Mouse (Mus musculus) left cerebral cortex, adult 9 months (tissue): ENCODE measurements around the gene Fbxw15.
"Not testable (repeated sequence)": the region's sequence is repeated elsewhere in the genome, so short reads cannot be mapped to it uniquely, and the experiment has no call there.

Experiments
- DNase-seq, 2 experiments: peaks; one replicate each; pipeline ENCODE4 v3.0.0; 2022; ENCODE audit warnings: low spot score in 2 of 2

The Fbxw15 gene

DNA sequence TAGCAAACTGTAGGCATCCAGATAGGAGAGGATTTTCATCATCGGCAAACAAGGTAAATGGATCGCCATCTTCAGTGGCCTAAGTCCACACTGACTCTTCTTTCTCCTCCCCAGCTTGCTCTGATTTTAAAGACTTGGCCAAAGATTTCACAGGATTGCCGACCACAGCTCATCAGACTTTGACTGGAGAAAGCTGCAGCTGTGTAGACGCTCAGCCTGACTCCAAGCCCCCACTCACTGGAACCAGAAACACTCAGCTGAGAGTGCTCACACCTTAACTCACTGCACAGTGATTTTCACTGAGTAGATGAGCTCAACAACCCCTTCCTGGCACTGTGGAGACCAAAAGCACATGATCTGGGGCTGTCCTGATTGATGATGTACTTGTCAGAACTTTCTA, at the start of gene Fbxw15:
Gene Fbxw15, minus strand, starts transcription at position 101 of the 400 bp plus-strand sequence.
- not testable (repeated sequence) for DNase-seq

DNA sequence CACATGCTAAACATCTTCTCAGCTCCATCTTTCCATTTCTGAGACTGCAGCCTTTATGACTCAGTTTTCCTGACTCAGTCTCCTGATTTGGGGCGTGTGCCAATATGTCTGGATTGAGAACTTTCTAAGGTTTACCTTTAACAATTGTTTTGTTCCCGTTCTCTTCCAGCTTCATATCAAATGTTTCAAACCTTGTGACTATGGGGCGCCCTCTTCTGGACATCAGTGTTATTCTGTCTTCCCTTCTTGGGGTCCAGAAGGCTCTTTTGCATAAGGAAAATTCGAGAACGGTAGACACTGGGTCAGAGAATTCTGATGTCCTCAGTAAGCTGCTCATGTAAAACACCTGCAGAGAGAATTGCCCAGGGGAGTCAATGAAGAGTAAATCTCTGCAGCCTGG, 38.8 kb upstream of the Fbxw15 start:
- DNase-seq = peak in 1 of 2 experiments; percentile 51

DNA sequence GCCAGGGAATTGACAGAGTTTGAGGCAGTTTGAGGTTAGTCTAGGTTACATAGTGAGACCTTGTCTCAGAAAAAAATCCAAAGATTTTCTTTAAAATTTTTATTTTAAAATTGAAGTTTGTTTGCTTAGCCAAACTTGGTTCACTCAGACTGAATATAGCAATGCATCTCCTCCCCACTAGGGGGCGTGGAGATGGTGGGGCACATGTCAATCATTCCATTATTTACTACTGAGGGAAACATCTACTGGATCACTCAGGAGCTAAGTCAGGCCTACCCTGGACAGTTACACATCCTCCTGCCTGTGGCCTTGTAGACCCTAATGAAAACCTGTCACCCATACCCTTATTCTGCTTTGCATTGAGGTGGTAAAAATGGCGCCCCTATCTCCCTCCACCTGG, 34.1 kb upstream of the Fbxw15 start:
- not testable (repeated sequence) for DNase-seq

DNA sequence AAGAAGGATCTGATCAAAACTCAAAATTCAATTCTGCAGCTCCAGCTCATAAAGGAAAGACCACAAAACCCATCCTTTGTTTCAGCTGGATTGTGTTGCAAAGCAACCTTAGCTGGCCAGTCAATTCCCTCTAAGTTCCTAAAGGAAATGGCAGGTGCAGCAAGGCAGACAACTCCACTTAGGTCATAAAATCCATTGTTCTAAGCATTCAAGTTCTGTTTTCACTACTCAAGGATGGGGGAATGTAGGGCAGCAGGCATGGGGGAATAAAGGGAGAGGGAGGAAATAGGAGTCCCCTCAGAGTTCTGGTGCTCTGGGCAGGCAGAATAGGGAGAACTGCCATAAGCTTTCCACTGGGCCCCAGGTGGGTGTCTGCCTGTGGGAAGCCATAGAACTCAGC, 29.2 kb upstream of the Fbxw15 start:
- no peak for DNase-seq

DNA sequence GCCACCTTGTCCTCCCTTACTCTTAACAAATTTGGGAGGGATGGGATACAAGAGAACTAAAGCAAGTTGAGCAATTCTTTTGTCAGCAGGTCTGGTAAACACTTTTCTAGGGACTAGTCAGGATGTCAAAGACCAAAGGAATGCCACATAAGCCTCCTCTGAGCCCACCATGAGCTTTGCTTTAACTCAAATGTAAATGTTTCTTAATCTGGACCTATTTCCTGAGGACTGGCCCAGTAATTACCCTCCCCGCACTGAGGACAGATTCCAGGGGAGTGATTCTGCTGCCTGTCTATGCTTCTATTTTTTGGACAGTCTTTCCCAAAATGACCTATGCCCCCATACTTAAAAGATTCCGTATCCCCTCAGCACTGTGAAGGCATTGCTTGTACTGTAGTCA, 26.8 kb upstream of the Fbxw15 start:
- no peak for DNase-seq

DNA sequence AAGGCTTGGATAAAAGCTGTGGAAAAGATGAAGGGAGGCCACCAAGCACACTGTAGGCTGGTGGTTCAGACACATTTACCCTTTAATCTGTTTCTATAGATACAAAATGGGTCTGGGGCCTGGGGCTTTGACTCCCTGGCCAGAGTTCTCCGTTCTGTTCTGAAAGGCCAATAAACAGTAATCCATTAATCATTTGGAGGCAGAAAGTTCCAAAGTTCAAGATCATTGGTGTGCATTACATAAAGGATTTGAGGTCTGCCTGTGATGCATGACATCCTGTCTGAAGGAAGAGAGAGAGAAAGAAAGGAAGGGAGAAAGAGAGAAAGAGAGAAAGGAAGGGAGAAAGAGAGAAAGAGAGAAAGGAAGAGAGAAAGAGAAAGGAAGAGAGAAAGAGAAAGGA, 2.5 kb downstream of the Fbxw15 start:
- no peak for DNase-seq

DNA sequence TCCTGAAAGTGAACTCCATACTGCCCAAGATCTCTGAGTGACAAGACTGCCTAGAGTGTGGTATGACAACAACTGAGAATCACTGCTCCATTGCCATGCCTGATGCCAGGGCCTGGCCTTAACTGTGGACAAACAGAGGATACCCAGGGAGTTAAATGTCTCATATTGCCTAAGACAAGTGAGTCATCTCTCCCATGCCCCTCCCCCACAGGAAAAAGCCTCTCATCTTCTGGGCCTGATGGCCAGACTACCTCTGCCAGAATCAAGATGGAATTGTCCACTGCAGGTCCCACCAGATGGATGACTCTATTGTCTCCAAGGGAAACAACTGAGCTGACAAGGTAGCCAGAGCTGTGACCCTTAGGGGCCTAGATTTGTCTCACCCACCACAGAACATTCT, 6.0 kb downstream of the Fbxw15 start:
- not testable (repeated sequence) for DNase-seq

DNA sequence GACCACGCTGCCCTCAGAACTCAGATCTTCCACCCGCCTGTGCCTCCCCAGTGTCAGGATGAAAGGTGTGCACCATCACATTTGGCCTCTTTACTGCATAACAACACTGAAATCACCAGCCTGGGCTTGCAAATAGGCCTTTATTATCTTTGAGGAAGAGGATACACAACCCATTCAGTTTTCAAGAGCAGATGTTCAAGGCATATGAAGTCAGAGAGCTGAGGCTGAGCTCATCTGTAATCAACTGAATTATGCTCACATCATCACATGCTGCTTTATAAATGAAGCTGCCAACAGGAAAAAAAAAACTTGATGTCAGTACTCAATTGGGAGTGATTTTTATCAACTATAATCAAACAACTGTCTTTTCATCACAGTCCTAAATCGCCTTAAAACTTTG, 15.6 kb downstream of the Fbxw15 start:
- DNase-seq = peak in 1 of 2 experiments; percentile 5

DNA sequence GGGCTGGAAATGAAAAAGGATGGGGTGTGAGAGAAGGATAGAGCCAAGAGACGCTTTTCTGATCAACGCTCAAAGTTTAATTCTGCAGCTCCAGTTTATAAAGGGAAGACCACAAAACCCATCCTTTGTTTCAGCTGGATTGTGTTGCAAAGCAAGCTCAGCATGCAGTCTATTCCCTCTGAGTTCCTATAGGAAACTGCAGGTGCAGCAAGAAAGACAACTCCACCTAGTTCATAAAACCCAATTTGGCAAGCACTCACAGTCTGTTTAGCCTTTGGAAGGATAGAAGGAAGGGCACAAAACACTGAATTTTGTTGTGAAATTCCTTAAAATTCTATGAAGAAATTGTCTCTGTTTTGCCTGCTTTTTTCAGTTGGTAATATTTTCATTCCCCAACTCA, 18.4 kb downstream of the Fbxw15 start:
- DNase-seq = not testable (repeated sequence)

DNA sequence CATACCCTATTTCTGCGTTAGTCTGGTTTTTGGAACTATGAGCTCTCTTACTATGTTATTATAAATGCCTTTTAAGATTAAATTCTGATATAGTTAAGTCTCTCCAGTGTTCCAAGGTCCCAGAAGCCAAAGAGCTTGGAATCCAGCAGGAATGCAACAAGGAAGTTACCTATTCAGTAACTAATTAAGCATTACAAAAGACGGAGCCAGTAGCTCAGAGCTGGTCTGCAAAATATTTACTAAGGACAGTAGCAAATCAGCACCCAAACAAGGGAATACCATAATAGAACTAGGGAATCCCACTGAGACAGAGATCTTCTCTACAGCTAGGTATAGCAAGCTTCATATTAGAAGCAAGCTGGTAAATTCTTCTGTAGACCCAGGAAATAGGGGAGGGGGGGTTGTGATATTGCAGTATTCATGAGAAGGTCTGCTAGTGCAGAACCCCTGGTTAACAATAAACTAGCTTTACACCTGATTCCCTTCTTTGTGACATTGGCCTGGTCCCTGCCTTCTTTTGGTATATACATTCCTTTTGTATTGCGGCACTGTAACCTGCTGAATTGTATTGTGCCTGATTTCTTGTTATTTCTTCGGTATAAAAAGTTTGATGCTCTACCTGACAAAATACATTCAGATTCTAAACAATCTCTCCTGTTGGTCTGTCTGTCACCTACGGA, 44.5 kb downstream of the Fbxw15 start:
- DNase-seq = no peak
